Mouse (Mus musculus): ENCODE results near the gene Smim9. TPM values are rescaled to one million over a fixed set of nuclear protein-coding genes. Genes with fewer than 3 reads are reported as not detected.

Gene Smim9
- polyA plus RNA-seq, 1 experiment from 2014 or later, result not detected

DNA sequence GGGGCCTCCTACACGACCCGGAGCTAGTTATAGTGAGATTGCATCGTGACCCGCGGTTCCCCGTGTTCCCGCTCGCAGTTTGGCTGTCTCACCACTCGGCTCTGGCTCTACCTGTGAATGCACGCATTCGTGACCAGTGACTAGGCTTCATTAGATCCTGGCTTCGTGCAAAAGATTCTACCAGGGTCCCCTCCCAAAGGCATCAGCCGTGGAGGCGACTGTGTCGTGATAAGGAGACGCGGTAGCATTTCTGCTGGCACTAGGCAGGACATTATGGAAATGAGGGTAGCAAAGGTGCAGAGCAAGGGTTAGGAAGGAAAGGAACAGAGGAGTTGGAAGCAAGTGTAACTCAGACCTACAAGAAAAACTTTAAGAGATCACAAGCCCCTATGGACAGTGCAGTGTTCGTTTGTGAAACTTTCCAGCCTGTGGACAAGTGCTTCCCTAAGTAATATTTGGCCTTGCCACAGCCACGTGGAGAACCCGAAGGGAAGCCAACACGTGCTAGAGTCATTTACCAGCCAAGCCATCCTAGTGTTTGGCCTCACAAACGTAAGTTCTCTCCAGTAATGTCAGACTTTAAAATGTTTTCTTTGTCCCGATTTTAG lies 67.3 kb downstream of the Smim9 start:
- Histone ChIP-seq H3K9ac (replicated peaks; ENCODE audit: low read depth, low read length) (peak overlapping the region; percentile 8; the same call in 1 of the 2 replicates), H3K27ac (ENCODE audit: low read length) (peak overlapping the region; percentile 49)
- ATAC-seq (ENCODE audit: insufficient number of reproducible peaks, insufficient read depth, low FRiP score, low read depth), result no peak

More for the DNA sequence above, 67.3 kb downstream of the Smim9 start:
- Histone ChIP-seq H3K4me3 (ENCODE audit: low read depth, low read length) (peak overlapping the region; percentile 40), H3K36me3 (ENCODE audit: control insufficient read depth, insufficient read depth, low read length) (peaks cover 8% of the 10 kb centered on the region; the same call in 1 of the 2 replicates), H3K27me3 (ENCODE audit: control insufficient read depth, insufficient read depth, low read length) (no peaks in the 10 kb centered on the region), H3K4me2 (replicated peaks; ENCODE audit: low read depth, low read length) (peak overlapping the region; percentile 51), H3K4me1 (ENCODE audit: control insufficient read depth, insufficient read depth, low read length) (no peaks in the 10 kb centered on the region), H3K9me3 (ENCODE audit: control insufficient read depth, low read depth, low read length) (no peaks in the 10 kb centered on the region)
- 17% methylated on average over 23 of the region's 23 CpGs for WGBS

Other genes with a start within 250 kb of the Smim9 start
- gene Gab3, start 78.3 kb downstream of the Smim9 start, polyA plus RNA-seq (2014; fragmentation: Nextera tagmentation; extraction: Ambion mirVana), result 2.7 and 3.8 TPM in 2 replicates
- 132 and 146 TPM in 2 replicates for gene Dkc1, start 67.9 kb downstream of the Smim9 start, polyA plus RNA-seq (2014; fragmentation: Nextera tagmentation; extraction: Ambion mirVana)
- 61.1 and 69.8 TPM in 2 replicates for gene Mpp1, start 32.8 kb downstream of the Smim9 start, polyA plus RNA-seq (2014; fragmentation: Nextera tagmentation; extraction: Ambion mirVana)
- 78.2 and 83.8 TPM in 2 replicates for gene Fundc2, start 218.6 kb upstream of the Smim9 start, polyA plus RNA-seq (2014; fragmentation: Nextera tagmentation; extraction: Ambion mirVana)
- 1.7 and 2.9 TPM in 2 replicates for gene F8, start 218.8 kb upstream of the Smim9 start, polyA plus RNA-seq (2014; fragmentation: Nextera tagmentation; extraction: Ambion mirVana)